Mouse (Mus musculus): Measurements from ENCODE around the gene T. TPM values are rescaled to one million over a fixed set of nuclear protein-coding genes. Genes with fewer than 3 reads are reported as not detected.
A peak's percentile ranks its signal among the peaks of the same experiment; 100 is the strongest.

T gene
- total and polyA plus RNA-seq, 2 experiments = not detected

DNA sequence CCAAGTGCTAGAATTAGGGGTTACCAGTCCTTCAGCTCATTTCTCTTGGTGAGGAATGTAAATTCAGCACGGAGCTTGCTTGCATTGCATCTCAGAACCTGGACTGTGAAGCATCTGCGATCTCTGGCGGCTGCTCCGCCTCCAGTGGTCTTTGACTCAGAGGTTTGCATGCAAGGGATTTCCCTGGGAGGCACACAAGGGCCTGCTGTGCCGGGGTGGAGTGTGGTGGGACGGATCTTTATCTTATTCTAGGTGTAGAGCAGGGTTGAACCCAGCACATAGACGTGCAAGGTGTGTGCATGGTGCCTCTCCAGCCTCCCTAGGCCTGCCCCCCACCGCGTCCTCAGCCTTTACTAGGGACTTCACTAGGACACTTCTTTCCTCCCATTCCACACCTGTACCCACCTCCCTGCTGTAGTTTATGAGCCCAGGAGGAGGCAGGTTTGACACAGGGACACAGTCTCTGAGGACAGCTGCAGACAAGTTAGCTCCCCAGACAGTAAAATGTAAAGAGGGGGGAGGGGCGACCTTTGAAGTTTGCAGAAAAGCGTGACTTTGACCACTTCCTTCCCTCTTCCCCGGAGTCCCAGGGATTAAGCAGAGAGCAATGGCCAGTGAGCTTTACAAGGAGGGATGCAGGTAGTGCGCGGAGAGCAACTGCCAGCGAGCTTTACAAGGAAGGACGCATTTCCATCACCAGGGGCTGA is 25.5 kb upstream of the T start:
- no peak for DNase-seq (ENCODE audit: extremely low read depth, low read depth, low spot score)
- Histone ChIP-seq H3K4me3 (ENCODE audit: insufficient read depth, low read depth, low read length) (no peak overlapping the region), H3K79me2 (ENCODE audit: control insufficient read depth, insufficient read depth, low read length) (no peaks in the 10 kb centered on the region), H3K9ac (ENCODE audit: low read depth, low read length) (no peak overlapping the region), H3K4me1 (ENCODE audit: control insufficient read depth, insufficient read depth, low read length) (no peaks in the 10 kb centered on the region), H3K36me3 (ENCODE audit: control insufficient read depth, insufficient read depth, low read length) (no peaks in the 10 kb centered on the region), H3K27me3 (ENCODE audit: control insufficient read depth, insufficient read depth, low read length) (0 out of 2 replicates have a peak, but pooled peaks cover 2% of the 10 kb centered on the region), H3K27ac (replicated peaks; ENCODE audit: insufficient read depth, low read depth, low read length) (no peak overlapping the region)
- no peak for TF ChIP-seq CTCF (IDR thresholded peaks at IDR 0.05; ENCODE audit: low read depth, low read length)
- TF ChIP-seq POLR2A (IDR thresholded peaks at IDR 0.05; ENCODE audit: extremely low read depth, insufficient read depth, low read length) = no peak
- 17% methylated on average over 16 of the region's 16 CpGs for WGBS

DNA sequence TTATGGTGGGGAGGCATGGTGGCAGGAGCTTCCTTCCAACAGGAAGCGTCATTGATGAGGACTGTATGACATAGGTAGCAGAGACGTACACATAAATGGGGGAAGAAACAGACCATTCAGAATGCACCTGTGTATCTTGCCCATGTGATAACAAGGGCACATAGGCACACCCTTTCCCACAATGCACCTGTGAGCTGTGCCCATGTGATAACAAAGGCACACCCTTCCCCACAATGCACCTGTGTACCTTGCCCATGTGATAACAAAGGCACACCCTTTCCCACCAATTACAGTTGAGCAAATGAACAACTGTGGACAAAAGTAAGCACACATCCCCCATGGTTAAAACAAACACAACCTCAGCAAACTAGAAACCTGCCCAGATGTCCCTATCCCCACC is 23.9 kb upstream of the T start:
- H3K79me2 ChIP-seq (ENCODE audit: control insufficient read depth, insufficient read depth, low read length) = no peaks in the 10 kb centered on the region
- no peaks in the 10 kb centered on the region for H3K4me1 ChIP-seq (ENCODE audit: control insufficient read depth, insufficient read depth, low read length)
- no peaks in the 10 kb centered on the region for H3K36me3 ChIP-seq (ENCODE audit: control insufficient read depth, insufficient read depth, low read length)
- TF ChIP-seq CTCF (IDR thresholded peaks at IDR 0.05; ENCODE audit: low read depth, low read length) (no peak), POLR2A (IDR thresholded peaks at IDR 0.05; ENCODE audit: extremely low read depth, insufficient read depth, low read length) (no peak)
- H3K27ac ChIP-seq (replicated peaks; ENCODE audit: insufficient read depth, low read depth, low read length) = no peak overlapping the region
- no peak overlapping the region for H3K9ac ChIP-seq (ENCODE audit: low read depth, low read length)
- DNase-seq (ENCODE audit: extremely low read depth, low read depth, low spot score) = no peak
- 0 out of 2 replicates have a peak, but pooled peaks cover 2% of the 10 kb centered on the region for H3K27me3 ChIP-seq (ENCODE audit: control insufficient read depth, insufficient read depth, low read length)
- WGBS = 85% methylated on average over 2 of the region's 2 CpGs
- no peak overlapping the region for H3K4me3 ChIP-seq (ENCODE audit: insufficient read depth, low read depth, low read length)

DNA sequence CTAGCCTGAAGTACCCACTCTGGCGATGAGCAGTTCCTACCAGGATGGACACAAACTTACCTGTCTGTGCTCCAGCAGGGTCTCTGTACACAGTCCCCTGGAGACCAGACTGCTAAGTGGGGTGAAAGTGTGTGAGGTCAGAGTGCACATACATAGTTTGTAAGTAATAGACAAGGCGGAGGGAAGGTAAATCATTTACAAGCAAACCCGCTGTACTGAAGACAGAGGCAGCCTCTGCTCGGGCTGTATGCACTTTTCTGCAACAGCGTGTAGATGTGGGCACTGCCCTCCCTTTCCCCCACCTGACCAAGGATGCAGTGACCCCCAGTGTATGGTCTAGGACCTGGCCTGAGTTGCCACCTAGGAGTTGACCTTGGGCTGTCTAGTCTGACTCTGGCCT is 20.6 kb upstream of the T start:
- Histone ChIP-seq H3K27ac (replicated peaks; ENCODE audit: insufficient read depth, low read depth, low read length) (no peak overlapping the region), H3K4me1 (ENCODE audit: control insufficient read depth, insufficient read depth, low read length) (no peaks in the 10 kb centered on the region), H3K4me3 (ENCODE audit: insufficient read depth, low read depth, low read length) (no peak overlapping the region), H3K27me3 (ENCODE audit: control insufficient read depth, insufficient read depth, low read length) (0 out of 2 replicates have a peak, but pooled peaks cover 2% of the 10 kb centered on the region), H3K79me2 (ENCODE audit: control insufficient read depth, insufficient read depth, low read length) (no peaks in the 10 kb centered on the region), H3K9ac (ENCODE audit: low read depth, low read length) (no peak overlapping the region), H3K36me3 (ENCODE audit: control insufficient read depth, insufficient read depth, low read length) (no peaks in the 10 kb centered on the region)
- 38% methylated on average over 5 of the region's 5 CpGs for WGBS
- no peak for DNase-seq (ENCODE audit: extremely low read depth, low read depth, low spot score)
- TF ChIP-seq CTCF (IDR thresholded peaks at IDR 0.05; ENCODE audit: low read depth, low read length) (no peak), POLR2A (IDR thresholded peaks at IDR 0.05; ENCODE audit: extremely low read depth, insufficient read depth, low read length) (no peak)

DNA sequence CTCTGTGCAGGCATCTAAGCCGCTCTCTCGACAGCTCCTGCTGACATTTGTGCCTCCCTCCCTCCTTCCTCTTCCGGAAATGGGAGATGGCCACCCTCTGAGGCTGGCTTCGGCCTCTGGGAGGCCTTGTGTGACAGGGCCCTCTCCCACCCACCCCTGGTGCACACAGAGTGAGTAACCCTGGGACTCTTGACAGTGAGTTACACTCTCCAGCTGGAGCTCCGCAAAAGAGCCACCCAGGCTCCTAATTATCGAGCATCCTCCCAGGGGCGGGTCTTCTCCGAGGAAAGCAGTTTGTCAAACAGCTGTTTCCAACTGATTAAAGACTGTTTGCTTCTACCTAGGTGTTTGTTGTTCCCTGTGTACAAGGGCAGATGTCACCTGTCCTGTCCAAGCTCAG is 18.7 kb upstream of the T start:
- H3K4me1 ChIP-seq (ENCODE audit: control insufficient read depth, insufficient read depth, low read length) = peaks cover 5% of the 10 kb centered on the region; the same call in 1 of the 2 replicates
- no peak overlapping the region for H3K9ac ChIP-seq (ENCODE audit: low read depth, low read length)
- no peak overlapping the region for H3K27ac ChIP-seq (replicated peaks; ENCODE audit: insufficient read depth, low read depth, low read length)
- H3K36me3 ChIP-seq (ENCODE audit: control insufficient read depth, insufficient read depth, low read length) = no peaks in the 10 kb centered on the region
- TF ChIP-seq CTCF (IDR thresholded peaks at IDR 0.05; ENCODE audit: low read depth, low read length) = no peak
- TF ChIP-seq POLR2A (IDR thresholded peaks at IDR 0.05; ENCODE audit: extremely low read depth, insufficient read depth, low read length) = no peak
- 65% methylated on average over 8 of the region's 8 CpGs for WGBS
- no peaks in the 10 kb centered on the region for H3K27me3 ChIP-seq (ENCODE audit: control insufficient read depth, insufficient read depth, low read length)
- H3K79me2 ChIP-seq (ENCODE audit: control insufficient read depth, insufficient read depth, low read length) = no peaks in the 10 kb centered on the region
- H3K4me3 ChIP-seq (ENCODE audit: insufficient read depth, low read depth, low read length) = no peak overlapping the region
- no peak for DNase-seq (ENCODE audit: extremely low read depth, low read depth, low spot score)

DNA sequence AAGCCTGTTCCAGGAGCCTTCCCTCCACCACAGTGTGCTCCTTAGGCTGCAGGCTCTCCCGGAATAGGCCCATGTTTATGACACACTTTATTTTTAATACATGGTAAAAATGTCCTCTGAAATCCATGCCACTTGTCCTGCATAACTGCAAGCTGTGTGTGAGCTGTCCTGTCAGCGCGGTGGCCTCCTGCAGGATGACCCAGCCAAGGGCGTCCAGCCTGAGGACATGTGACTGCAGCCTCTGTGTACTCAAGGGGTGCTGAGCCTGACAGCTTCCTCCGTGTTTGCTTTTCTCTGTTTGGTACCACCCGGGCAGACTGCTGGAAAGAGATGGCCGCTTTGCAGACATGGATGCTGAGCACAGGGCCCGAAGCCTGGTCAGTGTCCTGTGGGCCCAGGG is 17.4 kb upstream of the T start:
- Histone ChIP-seq H3K27me3 (ENCODE audit: control insufficient read depth, insufficient read depth, low read length) (no peaks in the 10 kb centered on the region), H3K9ac (ENCODE audit: low read depth, low read length) (no peak overlapping the region), H3K4me1 (ENCODE audit: control insufficient read depth, insufficient read depth, low read length) (peaks cover 5% of the 10 kb centered on the region; the same call in 1 of the 2 replicates), H3K36me3 (ENCODE audit: control insufficient read depth, insufficient read depth, low read length) (no peaks in the 10 kb centered on the region), H3K27ac (replicated peaks; ENCODE audit: insufficient read depth, low read depth, low read length) (no peak overlapping the region), H3K79me2 (ENCODE audit: control insufficient read depth, insufficient read depth, low read length) (no peaks in the 10 kb centered on the region), H3K4me3 (ENCODE audit: insufficient read depth, low read depth, low read length) (no peak overlapping the region)
- DNase-seq (ENCODE audit: extremely low read depth, low read depth, low spot score) = no peak
- 35% methylated on average over 8 of the region's 8 CpGs for WGBS
- TF ChIP-seq POLR2A (IDR thresholded peaks at IDR 0.05; ENCODE audit: extremely low read depth, insufficient read depth, low read length) (no peak), CTCF (IDR thresholded peaks at IDR 0.05; ENCODE audit: low read depth, low read length) (no peak)

DNA sequence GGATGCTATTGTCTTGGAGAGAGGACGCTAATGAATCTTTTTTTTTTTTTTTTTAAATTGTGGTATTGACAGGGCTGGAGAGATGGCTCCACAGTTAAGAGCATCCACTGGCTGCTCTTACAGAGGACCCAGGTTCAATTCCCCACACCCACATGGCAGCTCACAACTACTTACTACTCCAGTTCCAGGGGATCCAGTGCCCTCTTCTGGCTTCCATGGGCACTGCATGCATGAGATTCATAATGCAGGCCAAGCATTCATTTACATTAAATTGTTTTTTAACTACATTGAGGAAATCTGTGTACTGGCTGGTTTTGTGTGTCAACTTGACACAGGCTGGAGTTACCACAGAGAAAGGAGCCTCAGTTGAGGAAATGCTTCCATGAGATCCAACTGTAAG is 13.5 kb upstream of the T start:
- WGBS = 78% methylated on average over 1 of the region's 1 CpGs

More for the DNA sequence above, 13.5 kb upstream of the T start:
- Histone ChIP-seq H3K4me1 (ENCODE audit: control insufficient read depth, insufficient read depth, low read length) (peaks cover 5% of the 10 kb centered on the region; the same call in 1 of the 2 replicates), H3K9ac (ENCODE audit: low read depth, low read length) (no peak overlapping the region), H3K27ac (replicated peaks; ENCODE audit: insufficient read depth, low read depth, low read length) (no peak overlapping the region), H3K4me3 (ENCODE audit: insufficient read depth, low read depth, low read length) (no peak overlapping the region), H3K36me3 (ENCODE audit: control insufficient read depth, insufficient read depth, low read length) (no peaks in the 10 kb centered on the region), H3K27me3 (ENCODE audit: control insufficient read depth, insufficient read depth, low read length) (no peaks in the 10 kb centered on the region), H3K79me2 (ENCODE audit: control insufficient read depth, insufficient read depth, low read length) (no peaks in the 10 kb centered on the region)
- DNase-seq (ENCODE audit: extremely low read depth, low read depth, low spot score) = no peak
- TF ChIP-seq POLR2A (IDR thresholded peaks at IDR 0.05; ENCODE audit: extremely low read depth, insufficient read depth, low read length) = no peak
- TF ChIP-seq CTCF (IDR thresholded peaks at IDR 0.05; ENCODE audit: low read depth, low read length) = peak; percentile 11; the same call in 1 of the 2 replicates
